Mouse (Mus musculus) liver, postnatal 0 days (tissue): ENCODE data around the gene Rad51b.

ENCODE experiments used
- CTCF ChIP-seq: sonication (generic); IDR thresholded peaks from 2 replicates; pipeline ENCODE4 v1.5.1; 2016; ENCODE audit warnings: antibody characterized with exemption, low read depth
- EP300 ChIP-seq: IDR thresholded peaks from 2 replicates; pipeline ENCODE4 v1.6.1; 2016; ENCODE audit warnings: antibody characterized with exemption, low read depth, mild to moderate bottlenecking

GRCm38 (mm10) chr12:79841248-79841647 is 544.2 kb downstream of the Rad51b start:
- no peak for TF ChIP-seq CTCF
- no peak for TF ChIP-seq EP300
